Mouse (Mus musculus): ENCODE measurements at regions not wholly inside any gene's neighbourhood (a gene's known extent, or its start where the extent isn't known, plus 50 kb on each side); places are given as distances from the start of the nearest gene placed in this dataset. TPM values are rescaled to one million over a fixed set of nuclear protein-coding genes. Genes with fewer than 3 reads are reported as not detected.

- intact Hi-C loops (cut with DNase I): no loop called here
- no peak for DNase-seq (ENCODE audit: low spot score in 2 of 2)
These were observed 75.9 kb upstream of the Marcks start for GRCm38 (mm10) chr10:37214656-37215055.

GRCm38 (mm10) chr10:37212350-37213035, 73.8 kb upstream of the Marcks start:
- no peak for DNase-seq (ENCODE audit: low spot score in 2 of 2)
- intact Hi-C loops (cut with DNase I): no loop called here

- intact Hi-C loops (cut with DNase I): no loop called here
- DNase-seq (ENCODE audit: low spot score in 2 of 2): no peak
These were observed 72.6 kb upstream of the Marcks start for GRCm38 (mm10) chr10:37211305-37211704.

- no peak for DNase-seq (ENCODE audit: low spot score in 2 of 2)
- intact Hi-C loops (cut with DNase I): no loop called here
These were observed 71.5 kb upstream of the Marcks start for GRCm38 (mm10) chr10:37210223-37210622.

- DNase-seq (ENCODE audit: low spot score in 2 of 2): no peak
- intact Hi-C loops (cut with DNase I): no loop called here
These were observed 68.3 kb upstream of the Marcks start for GRCm38 (mm10) chr10:37206986-37207385.

- no peak for DNase-seq (ENCODE audit: low spot score in 2 of 2)
- intact Hi-C loops (cut with DNase I): no loop called here
These were observed 67.8 kb upstream of the Marcks start for GRCm38 (mm10) chr10:37206546-37206945.

GRCm38 (mm10) chr10:37203709-37204108, 65.0 kb upstream of the Marcks start:
- DNase-seq (ENCODE audit: low spot score in 2 of 2): no peak
- intact Hi-C loops (cut with DNase I): no loop called here

GRCm38 (mm10) chr10:37194798-37195453, 56.2 kb upstream of the Marcks start:
- intact Hi-C loops (cut with DNase I): no loop called here
- DNase-seq (ENCODE audit: low spot score in 2 of 2): no peak

- no peak for DNase-seq (ENCODE audit: low spot score in 2 of 2)
- intact Hi-C loops (cut with DNase I): no loop called here
These were observed 55.5 kb upstream of the Marcks start for GRCm38 (mm10) chr10:37194131-37194797.

GRCm38 (mm10) chr10:37192661-37193060, 53.9 kb upstream of the Marcks start:
- intact Hi-C loops (cut with DNase I): loop anchor here (1.0 kb wide), 1 partner anchor 7 kb away; no protein-coding TSS in a partner anchor
- DNase-seq (ENCODE audit: low spot score in 2 of 2): no peak

- intact Hi-C loops (cut with DNase I): no loop called here
- DNase-seq (ENCODE audit: low spot score in 2 of 2): no peak
These were observed 51.4 kb upstream of the Marcks start for GRCm38 (mm10) chr10:37190092-37190491.

Small RNA genes in the stretch of these regions (microRNA-seq; reads per million reads assigned to microRNA genes)
- not detected for gene Gm24710

Measured in left cerebral cortex, postnatal 36 days (tissue).